Mouse (Mus musculus) stomach, postnatal 0 days (tissue): ENCODE results near the gene 2210408I21Rik. TPM values are rescaled to one million over a fixed set of nuclear protein-coding genes. Genes with fewer than 3 reads are reported as not detected.

Experiments used
- ATAC-seq: fragments of 200-750 bp; cut with Nextera tagmentation; 2 replicates; pipeline ENCODE4 v1.8.0; 2017; ENCODE audit not compliant: low FRiP score, low TSS enrichment
- DNase-seq: peaks from one replicate; pipeline ENCODE4 v3.0.0-alpha.2; 2016; ENCODE audit warnings: low spot score
- H3K27ac ChIP-seq: fragments of 300-500 bp; sonication (generic); replicated peaks from 2 replicates; pipeline ENCODE4 v1.5.1; 2014; ENCODE audit warnings: mild to moderate bottlenecking, control low read depth
- H3K27me3 ChIP-seq: fragments of 300-500 bp; sonication (generic); 2 replicates; pipeline ENCODE4 v1.6.1; 2014; ENCODE audit warnings: low read length; ENCODE audit not compliant: control insufficient read depth, insufficient read depth
- H3K36me3 ChIP-seq: fragments of 300-500 bp; sonication (generic); 2 replicates; pipeline ENCODE4 v1.6.1; 2014; ENCODE audit warnings: low read length, mixed read lengths; ENCODE audit not compliant: control insufficient read depth, insufficient read depth
- H3K4me1 ChIP-seq: fragments of 300-500 bp; sonication (generic); replicated peaks from 2 replicates; pipeline ENCODE4 v1.6.1; 2014; ENCODE audit warnings: antibody characterized with exemption; ENCODE audit not compliant: control insufficient read depth, insufficient read depth
- H3K4me2 ChIP-seq: fragments of 300-500 bp; sonication (generic); replicated peaks from 2 replicates; pipeline ENCODE4 v1.6.1; 2014; ENCODE audit warnings: low read depth, mild to moderate bottlenecking, control low read depth, moderate library complexity
- H3K4me3 ChIP-seq: fragments of 300-500 bp; sonication (generic); 2 replicates; pipeline ENCODE4 v1.5.1; 2014; ENCODE audit warnings: low read depth, low read length, control low read depth
- H3K9ac ChIP-seq: fragments of 300-500 bp; sonication (generic); 2 replicates; pipeline ENCODE4 v1.6.1; 2014; ENCODE audit warnings: mild to moderate bottlenecking, low read length, control low read depth, mixed read lengths
- H3K9me3 ChIP-seq: fragments of 300-500 bp; sonication (generic); 2 replicates; pipeline ENCODE4 v1.6.1; 2016; ENCODE audit warnings: low read length; ENCODE audit not compliant: control insufficient read depth
- CTCF ChIP-seq: IDR thresholded peaks from 2 replicates; pipeline ENCODE4 v1.5.1; 2016; ENCODE audit warnings: antibody characterized with exemption, low read depth, mild to moderate bottlenecking, moderate library complexity
- EP300 ChIP-seq: optimal IDR thresholded peaks from 2 replicates; pipeline ENCODE3; 2016; ENCODE audit warnings: antibody characterized with exemption
- WGBS: fragments of 180-500 bp; shearing (Covaris S2); extraction: QIAGEN DNeasy Blood & Tissue Kit; methylation state at CpG from one replicate; pipeline ENCODE4 v1.1.7; 2014; 5-methylcytosine and 5-hydroxymethylcytosine counted together
- polyA plus RNA-seq: library from polyadenylated mRNA; unstranded; fragments of >200 nt; fragmentation: Nextera tagmentation; extraction: Ambion mirVana; gene quantifications from 2 replicates; pipeline ENCODE4 v1.2.1, GENCODE M21; 2015

The 2210408I21Rik gene
- polyA plus RNA-seq, 1 experiment from 2014 or later: 4.7 TPM

DNA sequence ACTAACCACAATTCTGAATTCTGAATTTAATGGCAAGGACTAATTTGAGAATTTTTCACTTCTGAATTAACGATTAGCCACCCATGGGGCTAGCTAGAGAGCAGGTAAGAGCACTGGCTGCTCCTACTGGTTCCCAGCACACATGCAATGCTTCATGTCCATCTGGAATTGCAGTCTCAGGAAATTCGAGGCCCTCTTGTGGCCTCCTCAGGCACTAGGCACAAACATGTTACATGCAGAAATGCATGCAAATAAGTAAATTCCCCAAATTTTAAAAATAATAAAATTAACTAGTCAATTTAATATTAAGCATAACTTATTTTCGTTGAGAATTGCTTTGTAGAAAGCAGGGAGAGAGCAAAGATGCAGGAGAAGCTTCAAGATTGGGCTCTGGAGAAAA, 273.2 kb downstream of the 2210408I21Rik start:
- Histone ChIP-seq H3K4me2 (no peak overlapping the region), H3K27me3 (no peaks in the 10 kb centered on the region), H3K4me1 (no peaks in the 10 kb centered on the region), H3K27ac (no peak overlapping the region), H3K36me3 (no peaks in the 10 kb centered on the region), H3K4me3 (no peak overlapping the region), H3K9ac (no peak overlapping the region), H3K9me3 (no peaks in the 10 kb centered on the region)
- TF ChIP-seq CTCF (peak; percentile 37), EP300 (no peak)
- WGBS: 80% methylated on average over 3 of the region's 3 CpGs
- ATAC-seq (no peak), DNase-seq (no peak)

DNA sequence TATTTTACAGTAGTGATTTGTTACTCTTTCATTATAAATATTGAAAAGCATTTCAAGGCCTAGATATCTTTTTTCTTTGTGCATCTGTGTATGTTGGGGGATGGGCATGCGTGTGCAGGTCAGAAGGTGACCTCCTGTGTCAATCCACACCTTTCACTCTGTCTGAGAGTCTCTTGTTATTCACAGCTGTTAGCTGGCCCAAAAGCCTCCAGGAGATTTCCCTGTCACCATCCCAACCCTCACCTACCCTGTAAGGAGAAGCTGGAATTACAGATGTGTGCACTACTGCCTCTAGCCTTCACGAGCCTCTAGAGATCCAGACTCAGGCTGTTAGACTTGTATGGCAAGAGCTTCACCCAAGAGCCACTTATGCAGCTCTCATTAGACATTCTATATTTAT, 274.5 kb downstream of the 2210408I21Rik start:
- TF ChIP-seq CTCF: no peak
- no peak for TF ChIP-seq EP300
- no peaks in the 10 kb centered on the region for H3K27me3 ChIP-seq

DNA sequence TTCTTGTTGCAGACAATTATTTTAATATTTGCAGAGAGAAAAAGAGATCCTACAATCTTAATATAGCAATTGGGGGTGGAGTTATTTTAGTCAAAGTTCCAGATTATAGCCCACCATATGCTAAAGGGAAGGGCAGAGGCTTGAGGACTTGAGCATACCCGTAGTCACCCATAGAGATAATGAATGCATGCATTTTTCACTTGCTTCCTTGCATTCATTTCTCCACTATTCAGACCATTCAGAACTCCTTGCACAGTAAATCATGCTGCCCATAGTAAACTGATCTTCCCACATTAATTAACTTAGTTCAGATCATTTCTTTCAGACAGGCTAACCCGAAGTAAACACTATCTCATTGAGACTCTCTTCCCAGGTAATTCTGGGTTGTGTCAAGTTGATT, 277.5 kb downstream of the 2210408I21Rik start:
- H3K9me3 ChIP-seq: no peaks in the 10 kb centered on the region
- H3K27ac ChIP-seq: no peak overlapping the region
- no peak for DNase-seq
- H3K4me3 ChIP-seq: no peak overlapping the region
- 75% methylated on average over 2 of the region's 2 CpGs for WGBS
- ATAC-seq: no peak
- TF ChIP-seq CTCF: no peak
- TF ChIP-seq EP300: no peak
- no peak overlapping the region for H3K4me2 ChIP-seq
- no peaks in the 10 kb centered on the region for H3K27me3 ChIP-seq
- H3K4me1 ChIP-seq: no peaks in the 10 kb centered on the region
- H3K9ac ChIP-seq: no peak overlapping the region
- no peaks in the 10 kb centered on the region for H3K36me3 ChIP-seq

More for the DNA sequence above, 274.5 kb downstream of the 2210408I21Rik start:
- no peak overlapping the region for H3K27ac ChIP-seq
- H3K4me1 ChIP-seq: no peaks in the 10 kb centered on the region
- no peaks in the 10 kb centered on the region for H3K9me3 ChIP-seq
- DNase-seq (no peak), ATAC-seq (no peak)
- no peaks in the 10 kb centered on the region for H3K36me3 ChIP-seq
- H3K4me2 ChIP-seq: no peak overlapping the region
- H3K4me3 ChIP-seq: no peak overlapping the region
- no peak overlapping the region for H3K9ac ChIP-seq
- WGBS: 30% methylated on average over 2 of the region's 2 CpGs

DNA sequence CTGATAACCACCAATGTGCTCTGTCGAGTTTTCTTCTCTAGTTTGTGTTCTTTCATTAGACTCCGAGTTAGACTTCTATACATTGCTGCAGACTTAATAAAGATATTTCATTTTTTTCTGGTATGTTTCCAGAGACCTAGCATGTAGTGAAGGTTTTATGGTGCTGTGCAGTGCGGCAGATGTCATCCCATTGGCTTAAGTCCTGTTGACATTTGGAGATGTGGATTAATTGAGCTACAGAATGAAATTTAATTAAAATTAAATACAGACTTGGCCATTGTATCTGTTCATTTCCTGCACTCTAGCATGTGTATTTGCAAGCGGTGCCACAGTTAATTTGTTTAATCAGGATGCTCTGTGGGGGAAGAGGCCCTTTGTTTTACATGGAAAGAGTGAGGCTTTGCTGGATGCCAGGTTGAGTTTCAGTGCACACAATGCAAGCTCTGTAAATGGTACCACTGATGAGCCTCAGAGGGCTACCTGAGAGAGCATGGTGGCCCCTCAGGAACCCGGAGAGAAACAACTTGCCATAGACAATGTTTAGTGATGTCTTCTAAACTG, 314.7 kb downstream of the 2210408I21Rik start:
- no peak for ATAC-seq
- Histone ChIP-seq H3K27me3 (no peaks in the 10 kb centered on the region), H3K4me2 (no peak overlapping the region), H3K9ac (no peak overlapping the region), H3K4me3 (no peak overlapping the region), H3K9me3 (no peaks in the 10 kb centered on the region), H3K4me1 (no peaks in the 10 kb centered on the region), H3K36me3 (no peaks in the 10 kb centered on the region), H3K27ac (no peak overlapping the region)
- TF ChIP-seq EP300: no peak
- no peak for TF ChIP-seq CTCF
- WGBS: 74% methylated on average over 5 of the region's 5 CpGs
- DNase-seq: no peak

DNA sequence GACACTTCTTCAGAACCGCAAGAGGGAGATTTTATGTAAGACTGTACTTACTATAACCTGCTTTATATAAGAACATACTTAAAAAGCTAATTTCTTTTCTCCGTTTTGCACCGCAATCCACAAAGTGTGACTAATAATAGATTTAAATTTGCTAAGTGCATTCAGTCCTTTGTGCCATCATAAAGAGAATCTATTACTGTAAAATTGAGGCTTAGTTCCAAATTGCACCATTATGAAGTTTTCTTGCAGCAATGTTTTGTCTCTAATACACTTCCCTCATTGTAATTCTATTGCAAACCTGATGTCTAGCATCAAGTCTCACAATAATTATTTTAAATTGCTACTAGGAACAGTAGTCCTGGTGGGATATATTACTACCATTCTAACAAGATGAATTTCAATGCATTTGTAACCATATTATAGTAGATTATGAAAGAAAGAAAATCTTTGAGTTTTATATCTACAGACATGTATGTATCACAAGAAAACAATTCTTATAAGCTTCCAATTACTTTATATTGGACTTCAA, 334.8 kb downstream of the 2210408I21Rik start:
- H3K4me2 ChIP-seq: no peak overlapping the region
- no peaks in the 10 kb centered on the region for H3K36me3 ChIP-seq
- TF ChIP-seq CTCF: no peak
- no peak for TF ChIP-seq EP300
- ATAC-seq: no peak
- DNase-seq: no peak
- 89% methylated on average over 3 of the region's 3 CpGs for WGBS
- H3K27me3 ChIP-seq: no peaks in the 10 kb centered on the region
- H3K9me3 ChIP-seq: no peaks in the 10 kb centered on the region
- H3K4me1 ChIP-seq: no peaks in the 10 kb centered on the region
- H3K4me3 ChIP-seq: no peak overlapping the region
- no peak overlapping the region for H3K9ac ChIP-seq
- no peak overlapping the region for H3K27ac ChIP-seq

DNA sequence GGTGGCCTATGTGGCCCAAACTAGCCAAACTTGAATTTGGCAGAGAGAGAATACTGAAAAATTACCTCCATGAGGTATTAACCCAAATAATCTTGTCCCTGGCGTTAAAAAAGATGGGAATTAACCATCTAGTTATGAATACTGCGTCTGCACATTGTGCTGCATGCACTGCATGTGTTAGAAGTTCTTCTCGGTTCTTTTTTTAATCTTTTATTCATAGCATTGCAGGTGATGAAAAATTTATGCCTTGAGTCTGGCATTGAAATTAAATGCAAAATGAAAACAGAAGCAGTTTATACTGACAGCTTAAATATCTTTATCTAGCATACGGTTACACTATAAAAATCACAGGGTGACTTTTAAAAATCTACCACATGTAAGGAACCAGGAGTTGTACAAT, 341.1 kb downstream of the 2210408I21Rik start:
- TF ChIP-seq CTCF: no peak
- no peak for TF ChIP-seq EP300
- H3K4me2 ChIP-seq: no peak overlapping the region
- no peak overlapping the region for H3K4me3 ChIP-seq
- ATAC-seq (no peak), DNase-seq (no peak)
- H3K36me3 ChIP-seq: no peaks in the 10 kb centered on the region
- no peaks in the 10 kb centered on the region for H3K9me3 ChIP-seq
- WGBS: 88% methylated on average over 4 of the region's 4 CpGs
- H3K27ac ChIP-seq: no peak overlapping the region
- no peak overlapping the region for H3K9ac ChIP-seq
- H3K27me3 ChIP-seq: no peaks in the 10 kb centered on the region
- no peaks in the 10 kb centered on the region for H3K4me1 ChIP-seq
